Mouse (Mus musculus) kidney, embryonic 14.5 days (tissue): ENCODE measurements around the gene Slc25a10. TPM values are rescaled to one million over a fixed set of nuclear protein-coding genes. Genes with fewer than 3 reads are reported as not detected.
A peak's percentile ranks its signal among the peaks of the same experiment; 100 is the strongest.

Experiments
- ATAC-seq: fragments of 200-750 bp; cut with Nextera tagmentation; 2 replicates; pipeline ENCODE4 v1.8.0; 2017; ENCODE audit warnings: moderate number of reproducible peaks, mild to moderate bottlenecking, moderate TSS enrichment, moderate library complexity; ENCODE audit not compliant: low FRiP score, low TSS enrichment
- H3K27ac ChIP-seq: fragments of 300-500 bp; sonication (generic); 2 replicates; pipeline ENCODE4 v1.5.1; 2014; ENCODE audit warnings: low read depth, mild to moderate bottlenecking, low read length, moderate library complexity, mixed read lengths
- H3K27me3 ChIP-seq: fragments of 300-500 bp; sonication (generic); 2 replicates; pipeline ENCODE4 v1.6.1; 2014; ENCODE audit warnings: mild to moderate bottlenecking, low read length; ENCODE audit not compliant: control insufficient read depth, insufficient read depth
- H3K36me3 ChIP-seq: fragments of 300-500 bp; sonication (generic); 2 replicates; pipeline ENCODE4 v1.6.1; 2014; ENCODE audit warnings: low read length, mixed read lengths; ENCODE audit not compliant: control insufficient read depth, insufficient read depth
- H3K4me1 ChIP-seq: fragments of 300-500 bp; sonication (generic); 2 replicates; pipeline ENCODE4 v1.6.1; 2014; ENCODE audit warnings: low read length, mixed read lengths; ENCODE audit not compliant: control insufficient read depth, insufficient read depth
- H3K4me2 ChIP-seq: fragments of 300-500 bp; sonication (generic); replicated peaks from 2 replicates; pipeline ENCODE4 v1.6.1; 2014; ENCODE audit warnings: low read depth, mild to moderate bottlenecking, low read length
- H3K4me3 ChIP-seq: fragments of 300-500 bp; sonication (generic); 2 replicates; pipeline ENCODE4 v1.5.1; 2014; ENCODE audit warnings: mild to moderate bottlenecking, low read length
- H3K9ac ChIP-seq: fragments of 300-500 bp; sonication (generic); 2 replicates; pipeline ENCODE4 v1.6.1; 2014; ENCODE audit warnings: low read depth, mild to moderate bottlenecking, low read length, moderate library complexity
- H3K9me3 ChIP-seq: fragments of 300-500 bp; sonication (generic); 2 replicates; pipeline ENCODE4 v1.6.1; 2016; ENCODE audit warnings: low read length; ENCODE audit not compliant: control insufficient read depth
- WGBS: fragments of 180-500 bp; shearing (Covaris S2); extraction: QIAGEN DNeasy Blood & Tissue Kit; methylation state at CpG from one replicate; pipeline ENCODE4 v1.1.7; 2014; 5-methylcytosine and 5-hydroxymethylcytosine counted together
- polyA plus RNA-seq: library from polyadenylated mRNA; unstranded; fragments of >200 nt; fragmentation: Nextera tagmentation; extraction: Ambion mirVana; gene quantifications from 2 replicates; pipeline ENCODE4 v1.2.1, GENCODE M21; 2014

The Slc25a10 gene
- polyA plus RNA-seq, 1 experiment from 2014 or later, result 79.1 TPM

- Histone ChIP-seq H3K4me1 (no peaks in the 10 kb centered on the region), H3K27ac (no peak overlapping the region), H3K36me3 (peaks cover 31% of the 10 kb centered on the region), H3K27me3 (no peaks in the 10 kb centered on the region), H3K9ac (no peak overlapping the region), H3K4me3 (no peak overlapping the region), H3K4me2 (no peak overlapping the region), H3K9me3 (no peaks in the 10 kb centered on the region)
- 64% methylated on average over 6 of the region's 6 CpGs for WGBS
- ATAC-seq, result no peak
Measured at GRCm38 (mm10) chr11:120501018-120501417, 9.4 kb downstream of the Slc25a10 start.

GRCm38 (mm10) chr11:120501701-120502100 is 10.1 kb downstream of the Slc25a10 start:
- Histone ChIP-seq H3K36me3 (peaks cover 24% of the 10 kb centered on the region), H3K27ac (no peak overlapping the region), H3K4me1 (no peaks in the 10 kb centered on the region), H3K9ac (no peak overlapping the region), H3K9me3 (no peaks in the 10 kb centered on the region), H3K4me2 (no peak overlapping the region), H3K27me3 (no peaks in the 10 kb centered on the region), H3K4me3 (no peak overlapping the region)
- whole genome bisulfite sequencing, result 85% methylated on average over 4 of the region's 4 CpGs
- ATAC-seq, result no peak

- H3K4me3 ChIP-seq, result no peak overlapping the region
- no peak overlapping the region for H3K27ac ChIP-seq
- WGBS, result 90% methylated on average over 3 of the region's 3 CpGs
- H3K36me3 ChIP-seq, result no peaks in the 10 kb centered on the region
- H3K9ac ChIP-seq, result no peak overlapping the region
- no peak for ATAC-seq
- peaks cover 6% of the 10 kb centered on the region for H3K4me1 ChIP-seq
- H3K27me3 ChIP-seq, result no peaks in the 10 kb centered on the region
- no peak overlapping the region for H3K4me2 ChIP-seq
- no peaks in the 10 kb centered on the region for H3K9me3 ChIP-seq
Measured at GRCm38 (mm10) chr11:120505661-120506060, 14.0 kb downstream of the Slc25a10 start.

- ATAC-seq, result no peak
- no peak overlapping the region for H3K4me2 ChIP-seq
- H3K27me3 ChIP-seq, result no peaks in the 10 kb centered on the region
- H3K4me3 ChIP-seq, result no peak overlapping the region
- no peaks in the 10 kb centered on the region for H3K36me3 ChIP-seq
- no peak overlapping the region for H3K9ac ChIP-seq
- WGBS, result 53% methylated on average over 4 of the region's 4 CpGs
- H3K27ac ChIP-seq, result 0 out of 2 replicates have a peak overlapping the region, but pooled peaks have one; percentile 32
- H3K4me1 ChIP-seq, result peaks cover 10% of the 10 kb centered on the region
- no peaks in the 10 kb centered on the region for H3K9me3 ChIP-seq
Measured at GRCm38 (mm10) chr11:120506899-120507298, 15.3 kb downstream of the Slc25a10 start.

- Histone ChIP-seq H3K9ac (no peak overlapping the region), H3K4me1 (peaks cover 10% of the 10 kb centered on the region), H3K4me3 (no peak overlapping the region), H3K9me3 (no peaks in the 10 kb centered on the region), H3K27me3 (no peaks in the 10 kb centered on the region), H3K4me2 (no peak overlapping the region), H3K27ac (peak overlapping the region; percentile 32; the same call in 1 of the 2 replicates), H3K36me3 (no peaks in the 10 kb centered on the region)
- WGBS, result 67% methylated on average over 13 of the region's 13 CpGs
- ATAC-seq, result no peak
Measured at GRCm38 (mm10) chr11:120507611-120508289, 16.1 kb downstream of the Slc25a10 start.

- H3K27ac ChIP-seq, result no peak overlapping the region
- peaks cover 10% of the 10 kb centered on the region for H3K4me1 ChIP-seq
- H3K4me3 ChIP-seq, result no peak overlapping the region
- no peaks in the 10 kb centered on the region for H3K36me3 ChIP-seq
- H3K27me3 ChIP-seq, result no peaks in the 10 kb centered on the region
- no peaks in the 10 kb centered on the region for H3K9me3 ChIP-seq
- no peak overlapping the region for H3K4me2 ChIP-seq
- ATAC-seq, result no peak
- 91% methylated on average over 9 of the region's 9 CpGs for WGBS
- H3K9ac ChIP-seq, result no peak overlapping the region
Measured at GRCm38 (mm10) chr11:120508290-120508870, 16.7 kb downstream of the Slc25a10 start.

- Histone ChIP-seq H3K4me1 (peaks cover 10% of the 10 kb centered on the region), H3K9ac (no peak overlapping the region), H3K27ac (no peak overlapping the region), H3K27me3 (no peaks in the 10 kb centered on the region), H3K9me3 (no peaks in the 10 kb centered on the region), H3K36me3 (no peaks in the 10 kb centered on the region), H3K4me2 (peak overlapping the region; percentile 37; the same call in 1 of the 2 replicates), H3K4me3 (no peak overlapping the region)
- no peak for ATAC-seq
- WGBS, result 57% methylated on average over 4 of the region's 4 CpGs
Measured at GRCm38 (mm10) chr11:120509940-120510339, 18.3 kb downstream of the Slc25a10 start.

- Histone ChIP-seq H3K27ac (peak overlapping the region; percentile 25; the same call in 1 of the 2 replicates), H3K27me3 (no peaks in the 10 kb centered on the region), H3K36me3 (no peaks in the 10 kb centered on the region), H3K9me3 (no peaks in the 10 kb centered on the region), H3K4me3 (peak overlapping the region; percentile 22), H3K4me2 (peak overlapping the region; percentile 37), H3K4me1 (peaks cover 10% of the 10 kb centered on the region), H3K9ac (peak overlapping the region; percentile 32; the same call in 1 of the 2 replicates)
- WGBS, result 9% methylated on average over 16 of the region's 16 CpGs
- ATAC-seq, result no peak
Measured at GRCm38 (mm10) chr11:120510375-120511030, 18.9 kb downstream of the Slc25a10 start.
